8 mouse cellular contexts compared by ENCODE assay signal in the genomic region with DNA sequence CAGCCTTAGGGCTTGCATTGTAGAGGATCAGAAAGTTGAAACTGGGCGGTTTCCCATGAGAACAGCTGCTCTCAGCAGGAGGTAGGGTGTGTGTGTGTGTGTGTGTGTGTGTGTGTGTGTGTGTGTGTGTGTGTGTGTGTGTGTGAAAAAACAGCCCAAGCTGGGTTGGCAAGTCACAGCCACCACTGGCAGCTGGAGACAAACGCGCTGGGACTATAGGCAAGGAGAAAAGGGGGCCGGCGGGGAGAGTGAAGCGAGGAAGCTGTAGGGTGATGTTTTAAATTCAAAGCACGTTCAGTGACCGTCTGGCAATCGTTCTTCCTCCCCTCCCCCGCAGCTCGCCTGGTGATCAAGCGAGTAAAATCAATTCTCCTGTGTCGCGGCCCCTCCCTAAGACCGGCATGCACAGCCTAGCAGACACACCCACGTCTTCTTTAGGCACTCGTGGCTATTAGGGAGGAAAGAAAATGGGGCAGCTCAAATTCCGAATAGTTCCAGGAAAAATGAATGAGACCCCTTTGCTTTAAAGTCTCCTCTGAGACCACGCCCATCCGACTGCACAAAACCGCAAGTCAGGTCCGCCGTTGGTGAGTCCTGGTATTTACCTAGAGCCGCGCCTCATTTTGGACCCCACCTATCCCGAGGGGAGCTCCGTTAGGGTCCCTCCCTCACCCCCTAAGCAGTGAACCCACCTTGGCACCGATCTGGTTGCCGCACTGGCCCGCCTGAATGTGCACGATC. TPM values are rescaled to one million over a fixed set of nuclear protein-coding genes. Genes with fewer than 3 reads are reported as not detected.
DNase-seq lines count a peak whose midpoint lies in the region; ATAC-seq and TF ChIP-seq lines count a peak whose summit lies in the region.

No protein-coding gene starts in this region.

- H3K9me3 ChIP-seq in heart, embryonic 13.5 days, result no peaks in the 10 kb centered on the region
- H3K9me3 ChIP-seq in liver, postnatal 0 days (ENCODE audit: low read length), result no peaks in the 10 kb centered on the region
- H3K9me3 ChIP-seq in neural tube, embryonic 15.5 days (replicated peaks), result no peaks in the 10 kb centered on the region

- peaks cover 23% of the 10 kb centered on the region for H3K36me3 ChIP-seq in heart, embryonic 13.5 days
- no peaks in the 10 kb centered on the region for H3K36me3 ChIP-seq in liver, postnatal 0 days (replicated peaks; ENCODE audit: insufficient read depth, low read length)
- no peaks in the 10 kb centered on the region for H3K36me3 ChIP-seq in neural tube, embryonic 15.5 days

- intact Hi-C loops in left cerebral cortex, adult 2 months (cut with DNase I), result loop anchor here (2.0 kb wide), 1 partner anchor 51 kb away; a partner anchor contains a TSS

- H3K9ac ChIP-seq in heart, embryonic 13.5 days, result peak overlapping the region; percentile 87
- peak overlapping the region; percentile 46 for H3K9ac ChIP-seq in liver, postnatal 0 days (replicated peaks)
- H3K9ac ChIP-seq in neural tube, embryonic 15.5 days (replicated peaks), result peak overlapping the region; percentile 100

- H3K27ac ChIP-seq in left cerebral cortex, adult 2 months, result peak overlapping the region; percentile 70
- H3K27ac ChIP-seq in heart, embryonic 13.5 days (replicated peaks), result peak overlapping the region; percentile 94
- no peak overlapping the region for H3K27ac ChIP-seq in liver, postnatal 0 days (ENCODE audit: low read depth)
- H3K27ac ChIP-seq in neural tube, embryonic 15.5 days (replicated peaks), result peak overlapping the region; percentile 97

- peaks cover 54% of the 10 kb centered on the region for H3K4me1 ChIP-seq in heart, embryonic 13.5 days
- H3K4me1 ChIP-seq in liver, postnatal 0 days (ENCODE audit: insufficient read depth), result peaks cover 21% of the 10 kb centered on the region
- H3K4me1 ChIP-seq in neural tube, embryonic 15.5 days, result peaks cover 39% of the 10 kb centered on the region

- no peak for TF ChIP-seq EP300 in liver, postnatal 0 days (IDR thresholded peaks at IDR 0.05; ENCODE audit: low read depth)

- peak in 1 of 2 experiments; percentile 73 for DNase-seq in left cerebral cortex, adult 2 months (ENCODE audit: extremely low spot score in 1 of 2, low spot score in 2 of 2)
- DNase-seq in left cerebral cortex, adult 11 months (ENCODE audit: low spot score), result no peak
- peak; percentile 84 for DNase-seq in embryo, embryonic 10.5 days (ENCODE audit: low spot score)
- peak; percentile 77 for DNase-seq in kidney, postnatal 10 days
- DNase-seq in liver, postnatal 0 days, result peak; percentile 36
- DNase-seq in thymus, postnatal 36 days, result peak; percentile 35 to 53

- WGBS in heart, embryonic 13.5 days, result 2% methylated on average over 30 of the region's 31 CpGs
- WGBS in liver, postnatal 0 days (ENCODE audit: insufficient replicate concordance), result 1% methylated on average over 31 of the region's 31 CpGs
- under 1% methylated on average over 31 of the region's 31 CpGs for WGBS in neural tube, embryonic 15.5 days

- peak overlapping the region; percentile 86 for H3K4me2 ChIP-seq in heart, embryonic 13.5 days
- peak overlapping the region; percentile 86 for H3K4me2 ChIP-seq in liver, postnatal 0 days (ENCODE audit: low read depth, low read length)
- peak overlapping the region; percentile 76 for H3K4me2 ChIP-seq in neural tube, embryonic 15.5 days

- H3K4me3 ChIP-seq in left cerebral cortex, adult 2 months, result peak overlapping the region; percentile 60
- peak overlapping the region; percentile 77 for H3K4me3 ChIP-seq in heart, embryonic 13.5 days
- H3K4me3 ChIP-seq in liver, postnatal 0 days (ENCODE audit: low read depth, low read length), result peak overlapping the region; percentile 58
- peak overlapping the region; percentile 92 for H3K4me3 ChIP-seq in neural tube, embryonic 15.5 days (replicated peaks)

- peak; percentile 14; the same call in 1 of the 2 replicates for ATAC-seq in heart, embryonic 13.5 days (ENCODE audit: extremely low read depth, insufficient number of reproducible peaks, low FRiP score, low TSS enrichment)
- ATAC-seq in liver, postnatal 0 days, result peak; percentile 41
- ATAC-seq in neural tube, embryonic 15.5 days (ENCODE audit: low FRiP score), result peak; percentile 12; the same call in 1 of the 2 replicates

- peaks cover 25% of the 10 kb centered on the region for H3K27me3 ChIP-seq in heart, embryonic 13.5 days (replicated peaks)
- peaks cover 50% of the 10 kb centered on the region for H3K27me3 ChIP-seq in liver, postnatal 0 days (ENCODE audit: insufficient read depth, low read length)
- H3K27me3 ChIP-seq in neural tube, embryonic 15.5 days (replicated peaks), result no peaks in the 10 kb centered on the region

- no peak; the same call in 1 of the 2 replicates for TF ChIP-seq CTCF in left cerebral cortex, adult 2 months (IDR thresholded peaks at IDR 0.05)
- TF ChIP-seq CTCF in liver, postnatal 0 days (IDR thresholded peaks at IDR 0.05; ENCODE audit: low read depth), result no peak

RNA-seq across cellular contexts. Expression of a gene that starts 0.6 kb away (rescaled TPM):
- 100 to 1,000 TPM; 153 to 177 TPM for total RNA-seq in left cerebral cortex, adult 2 months (2021)
- 36.7 and 40.0 TPM in 2 replicates for polyA plus RNA-seq in heart, embryonic 13.5 days (2015; fragmentation: Nextera tagmentation; extraction: Ambion mirVana)
- 0.28 and 0.31 TPM in 2 replicates for polyA plus RNA-seq in liver, postnatal 0 days (2015; fragmentation: Nextera tagmentation; extraction: Ambion mirVana)
- 777 and 1,015 TPM in 2 replicates for polyA plus RNA-seq in neural tube, embryonic 15.5 days (2015; fragmentation: Nextera tagmentation; extraction: Ambion mirVana)

RNA-seq across cellular contexts. Expression of a gene that starts 33.1 kb away (rescaled TPM):
- 10 to 100 TPM; 19.4 to 20.6 TPM for total RNA-seq in left cerebral cortex, adult 2 months (2021)
- 65.3 and 81.5 TPM in 2 replicates for polyA plus RNA-seq in heart, embryonic 13.5 days (2015; fragmentation: Nextera tagmentation; extraction: Ambion mirVana)
- polyA plus RNA-seq in liver, postnatal 0 days (2015; fragmentation: Nextera tagmentation; extraction: Ambion mirVana), result 49.2 and 50.5 TPM in 2 replicates
- 86.8 and 96.5 TPM in 2 replicates for polyA plus RNA-seq in neural tube, embryonic 15.5 days (2015; fragmentation: Nextera tagmentation; extraction: Ambion mirVana)

RNA-seq across cellular contexts. Expression of a gene that starts 51.8 kb away (rescaled TPM):
- total RNA-seq in left cerebral cortex, adult 2 months (2021), result 100 to 1,000 TPM; 768 to 774 TPM
- polyA plus RNA-seq in heart, embryonic 13.5 days (2015; fragmentation: Nextera tagmentation; extraction: Ambion mirVana), result 140 and 144 TPM in 2 replicates
- polyA plus RNA-seq in liver, postnatal 0 days (2015; fragmentation: Nextera tagmentation; extraction: Ambion mirVana), result 64.7 and 78.8 TPM in 2 replicates
- polyA plus RNA-seq in neural tube, embryonic 15.5 days (2015; fragmentation: Nextera tagmentation; extraction: Ambion mirVana), result 2,701 and 3,281 TPM in 2 replicates

Comparison
In these comparisons a context has a peak if more than half of its experiments do, and no peak if none do; other contexts are left out.
1. H3K9ac ChIP-seq: peak in every context shown above with its lines; median percentile 100 in neural tube, embryonic 15.5 days; 87 in heart, embryonic 13.5 days; 46 in liver, postnatal 0 days.
2. RNA of a gene that starts 0.6 kb away (polyA plus RNA-seq): 777 to 1,015 TPM in neural tube, embryonic 15.5 days and 36.7 to 40.0 TPM in heart, embryonic 13.5 days; 0.28 to 0.31 TPM in liver, postnatal 0 days; every median in the first group is over 10 times any median in the second.
3. RNA of a gene that starts 51.8 kb away (polyA plus RNA-seq): 2,701 to 3,281 TPM in neural tube, embryonic 15.5 days; 140 to 144 TPM in heart, embryonic 13.5 days and 64.7 to 78.8 TPM in liver, postnatal 0 days; every median in the first group is over 10 times any median in the second.
4. Peak in every context shown above with its lines, with median percentiles within 50 percentile points of each other: H3K4me3 ChIP-seq, ATAC-seq and H3K4me2 ChIP-seq.